Mouse (Mus musculus): Measurements from ENCODE around the gene Sms.

DNA sequence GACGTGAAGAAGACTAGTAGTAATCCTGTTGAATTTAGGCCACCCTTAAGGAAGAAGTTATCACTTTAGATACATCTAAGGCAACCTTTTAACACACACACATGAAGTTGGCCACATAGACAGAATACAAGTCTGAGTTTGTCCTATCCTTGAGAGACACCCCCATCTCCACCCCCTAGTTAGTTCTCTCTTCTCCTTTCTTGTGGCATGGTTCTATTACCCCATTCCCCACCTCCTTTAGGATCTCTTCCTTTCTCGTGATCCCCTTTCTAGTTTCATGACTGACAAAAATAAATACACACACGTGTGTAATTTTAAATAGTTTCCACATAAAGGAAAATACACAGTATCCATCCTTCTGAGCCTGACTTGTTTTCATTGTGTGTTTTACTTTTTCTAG is 23.3 kb downstream of the Sms start:
- TF ChIP-seq CTCF (IDR thresholded peaks at IDR 0.05; ENCODE audit: control insufficient read depth, insufficient read depth, low read length) (no peak), POLR2A (IDR thresholded peaks at IDR 0.05; ENCODE audit: borderline replicate concordance, control insufficient read depth, low read depth, low read length) (no peak)
